Mouse (Mus musculus): ENCODE results near the gene Mrtfb. TPM values are rescaled to one million over a fixed set of nuclear protein-coding genes. Genes with fewer than 3 reads are reported as not detected.

Gene Mrtfb
- polyA plus RNA-seq, 1 experiment: 18.6 TPM

- DNase-seq: peak in 1 of 2 experiments; percentile 15
- WGBS: 41% methylated on average over 6 of the region's 6 CpGs
- H3K27ac ChIP-seq (ENCODE audit: insufficient read depth, low read length): no peak overlapping the region
- no peaks in the 10 kb centered on the region for H3K27me3 ChIP-seq (ENCODE audit: control insufficient read depth, insufficient read depth, low read length)
- no peak overlapping the region for H3K4me3 ChIP-seq (replicated peaks; ENCODE audit: insufficient read depth, low read depth, low read length)
- H3K4me1 ChIP-seq (ENCODE audit: control insufficient read depth, insufficient read depth, low read length): no peaks in the 10 kb centered on the region
- TF ChIP-seq POLR2A (IDR thresholded peaks at IDR 0.05; ENCODE audit: borderline replicate concordance, insufficient read depth, low read length): no peak
- no peak for TF ChIP-seq CTCF (IDR thresholded peaks at IDR 0.05; ENCODE audit: borderline replicate concordance, insufficient read depth, low read depth, low read length)
Observed at GRCm38 (mm10) chr16:13323751-13324150, 67.5 kb downstream of the Mrtfb start.

GRCm38 (mm10) chr16:13326622-13327021, 70.3 kb downstream of the Mrtfb start:
- H3K27ac ChIP-seq (ENCODE audit: insufficient read depth, low read length): no peak overlapping the region
- H3K4me3 ChIP-seq (replicated peaks; ENCODE audit: insufficient read depth, low read depth, low read length): no peak overlapping the region
- H3K4me1 ChIP-seq (ENCODE audit: control insufficient read depth, insufficient read depth, low read length): peaks cover 13% of the 10 kb centered on the region
- 98% methylated on average over 3 of the region's 3 CpGs for WGBS
- H3K27me3 ChIP-seq (ENCODE audit: control insufficient read depth, insufficient read depth, low read length): no peaks in the 10 kb centered on the region
- no peak for DNase-seq
- TF ChIP-seq POLR2A (IDR thresholded peaks at IDR 0.05; ENCODE audit: borderline replicate concordance, insufficient read depth, low read length) (no peak), CTCF (IDR thresholded peaks at IDR 0.05; ENCODE audit: borderline replicate concordance, insufficient read depth, low read depth, low read length) (no peak)

- Histone ChIP-seq H3K27me3 (ENCODE audit: control insufficient read depth, insufficient read depth, low read length) (no peaks in the 10 kb centered on the region), H3K4me1 (ENCODE audit: control insufficient read depth, insufficient read depth, low read length) (peaks cover 13% of the 10 kb centered on the region), H3K27ac (ENCODE audit: insufficient read depth, low read length) (no peak overlapping the region), H3K4me3 (replicated peaks; ENCODE audit: insufficient read depth, low read depth, low read length) (no peak overlapping the region)
- no peak for DNase-seq
- no peak for TF ChIP-seq CTCF (IDR thresholded peaks at IDR 0.05; ENCODE audit: borderline replicate concordance, insufficient read depth, low read depth, low read length)
- TF ChIP-seq POLR2A (IDR thresholded peaks at IDR 0.05; ENCODE audit: borderline replicate concordance, insufficient read depth, low read length): no peak
- WGBS: 80% methylated on average over 4 of the region's 4 CpGs
Observed at GRCm38 (mm10) chr16:13328646-13329045, 72.4 kb downstream of the Mrtfb start.

GRCm38 (mm10) chr16:13329640-13330039, 73.4 kb downstream of the Mrtfb start:
- WGBS: 20% methylated on average over 3 of the region's 3 CpGs
- peaks cover 13% of the 10 kb centered on the region for H3K4me1 ChIP-seq (ENCODE audit: control insufficient read depth, insufficient read depth, low read length)

GRCm38 (mm10) chr16:13330221-13330659, 74.0 kb downstream of the Mrtfb start:
- no peak for TF ChIP-seq POLR2A (IDR thresholded peaks at IDR 0.05; ENCODE audit: borderline replicate concordance, insufficient read depth, low read length)
- TF ChIP-seq CTCF (IDR thresholded peaks at IDR 0.05; ENCODE audit: borderline replicate concordance, insufficient read depth, low read depth, low read length): no peak
- Histone ChIP-seq H3K4me1 (ENCODE audit: control insufficient read depth, insufficient read depth, low read length) (peaks cover 13% of the 10 kb centered on the region), H3K27ac (ENCODE audit: insufficient read depth, low read length) (no peak overlapping the region), H3K27me3 (ENCODE audit: control insufficient read depth, insufficient read depth, low read length) (no peaks in the 10 kb centered on the region), H3K4me3 (replicated peaks; ENCODE audit: insufficient read depth, low read depth, low read length) (no peak overlapping the region)
- WGBS: 25% methylated on average over 6 of the region's 6 CpGs
- peak; percentile 40 to 60 for DNase-seq

More at GRCm38 (mm10) chr16:13329640-13330039, 73.4 kb downstream of the Mrtfb start:
- TF ChIP-seq POLR2A (IDR thresholded peaks at IDR 0.05; ENCODE audit: borderline replicate concordance, insufficient read depth, low read length) (no peak), CTCF (IDR thresholded peaks at IDR 0.05; ENCODE audit: borderline replicate concordance, insufficient read depth, low read depth, low read length) (no peak)
- no peaks in the 10 kb centered on the region for H3K27me3 ChIP-seq (ENCODE audit: control insufficient read depth, insufficient read depth, low read length)
- H3K27ac ChIP-seq (ENCODE audit: insufficient read depth, low read length): no peak overlapping the region
- no peak overlapping the region for H3K4me3 ChIP-seq (replicated peaks; ENCODE audit: insufficient read depth, low read depth, low read length)
- DNase-seq: peak; percentile 28 to 38

GRCm38 (mm10) chr16:13331898-13332297, 75.6 kb downstream of the Mrtfb start:
- no peak overlapping the region for H3K27ac ChIP-seq (ENCODE audit: insufficient read depth, low read length)
- no peak overlapping the region for H3K4me3 ChIP-seq (replicated peaks; ENCODE audit: insufficient read depth, low read depth, low read length)
- TF ChIP-seq CTCF (IDR thresholded peaks at IDR 0.05; ENCODE audit: borderline replicate concordance, insufficient read depth, low read depth, low read length): no peak
- TF ChIP-seq POLR2A (IDR thresholded peaks at IDR 0.05; ENCODE audit: borderline replicate concordance, insufficient read depth, low read length): no peak
- H3K27me3 ChIP-seq (ENCODE audit: control insufficient read depth, insufficient read depth, low read length): no peaks in the 10 kb centered on the region
- no peak for DNase-seq
- WGBS: 54% methylated on average over 3 of the region's 3 CpGs
- H3K4me1 ChIP-seq (ENCODE audit: control insufficient read depth, insufficient read depth, low read length): peaks cover 13% of the 10 kb centered on the region

- WGBS: 59% methylated on average over 2 of the region's 2 CpGs
Observed at GRCm38 (mm10) chr16:13332536-13332935, 76.3 kb downstream of the Mrtfb start.

GRCm38 (mm10) chr16:13333781-13334341, 77.6 kb downstream of the Mrtfb start:
- Histone ChIP-seq H3K4me1 (ENCODE audit: control insufficient read depth, insufficient read depth, low read length) (peaks cover 13% of the 10 kb centered on the region), H3K4me3 (replicated peaks; ENCODE audit: insufficient read depth, low read depth, low read length) (no peak overlapping the region), H3K27ac (ENCODE audit: insufficient read depth, low read length) (no peak overlapping the region), H3K27me3 (ENCODE audit: control insufficient read depth, insufficient read depth, low read length) (no peaks in the 10 kb centered on the region)
- WGBS: 89% methylated on average over 5 of the region's 5 CpGs
- no peak for DNase-seq
- no peak for TF ChIP-seq POLR2A (IDR thresholded peaks at IDR 0.05; ENCODE audit: borderline replicate concordance, insufficient read depth, low read length)

More at GRCm38 (mm10) chr16:13332536-13332935, 76.3 kb downstream of the Mrtfb start:
- TF ChIP-seq POLR2A (IDR thresholded peaks at IDR 0.05; ENCODE audit: borderline replicate concordance, insufficient read depth, low read length) (no peak), CTCF (IDR thresholded peaks at IDR 0.05; ENCODE audit: borderline replicate concordance, insufficient read depth, low read depth, low read length) (no peak)
- H3K4me3 ChIP-seq (replicated peaks; ENCODE audit: insufficient read depth, low read depth, low read length): no peak overlapping the region
- peaks cover 13% of the 10 kb centered on the region for H3K4me1 ChIP-seq (ENCODE audit: control insufficient read depth, insufficient read depth, low read length)
- DNase-seq: no peak
- H3K27ac ChIP-seq (ENCODE audit: insufficient read depth, low read length): no peak overlapping the region
- H3K27me3 ChIP-seq (ENCODE audit: control insufficient read depth, insufficient read depth, low read length): no peaks in the 10 kb centered on the region
